Mouse (Mus musculus) E14TG2a.4 (cell line): ENCODE data around the gene Plekhn1.

ENCODE experiments used
- CTCF ChIP-seq: conservative IDR thresholded peaks from 2 replicates; pipeline ENCODE4 v1.5.1; 2014; ENCODE audit warnings: low read length
- NANOG ChIP-seq: IDR thresholded peaks from 2 replicates; pipeline ENCODE4 v1.6.1; 2014; ENCODE audit warnings: borderline replicate concordance, low read length, mixed read lengths

- TF ChIP-seq CTCF (no peak), NANOG (no peak)
Measured at GRCm38 (mm10) chr4:156254361-156255077, 19.9 kb upstream of the Plekhn1 start.
